Mouse (Mus musculus) embryonic facial prominence, embryonic 15.5 days (tissue): ENCODE results near the gene Fam219b. TPM values are rescaled to one million over a fixed set of nuclear protein-coding genes. Genes with fewer than 3 reads are reported as not detected.

Experiments
- ATAC-seq: fragments of 200-750 bp; cut with Nextera tagmentation; 2 replicates; pipeline ENCODE4 v1.8.0; 2017; ENCODE audit warnings: low read depth, moderate TSS enrichment; ENCODE audit not compliant: insufficient number of reproducible peaks, low FRiP score, low TSS enrichment
- H3K27ac ChIP-seq: fragments of 300-500 bp; sonication (generic); replicated peaks from 2 replicates; pipeline ENCODE4 v1.5.1; 2015; ENCODE audit warnings: mild to moderate bottlenecking, inconsistent platforms
- H3K27me3 ChIP-seq: fragments of 300-500 bp; sonication (generic); 2 replicates; pipeline ENCODE4 v1.6.1; 2015; ENCODE audit warnings: inconsistent platforms
- H3K36me3 ChIP-seq: fragments of 300-500 bp; sonication (generic); 2 replicates; pipeline ENCODE4 v1.6.1; 2015; ENCODE audit warnings: mild to moderate bottlenecking, inconsistent platforms
- H3K4me1 ChIP-seq: fragments of 300-500 bp; sonication (generic); 2 replicates; pipeline ENCODE4 v1.6.1; 2015; ENCODE audit warnings: inconsistent platforms
- H3K4me2 ChIP-seq: fragments of 300-500 bp; sonication (generic); replicated peaks from 2 replicates; pipeline ENCODE4 v1.6.1; 2015; ENCODE audit warnings: mild to moderate bottlenecking, inconsistent platforms
- H3K4me3 ChIP-seq: fragments of 300-500 bp; sonication (generic); replicated peaks from 2 replicates; pipeline ENCODE4 v1.5.1; 2015; ENCODE audit warnings: mild to moderate bottlenecking, inconsistent platforms
- H3K9ac ChIP-seq: fragments of 300-500 bp; sonication (generic); 2 replicates; pipeline ENCODE4 v1.6.1; 2015; ENCODE audit warnings: inconsistent platforms
- H3K9me3 ChIP-seq: fragments of 300-500 bp; sonication (generic); replicated peaks from 2 replicates; pipeline ENCODE4 v1.6.1; 2016; ENCODE audit warnings: inconsistent platforms
- WGBS: fragments of 180-500 bp; shearing (Covaris S2); methylation state at CpG from one replicate; pipeline ENCODE4 v1.1.7; 2015; 5-methylcytosine and 5-hydroxymethylcytosine counted together
- polyA plus RNA-seq: library from polyadenylated mRNA; unstranded; fragments of >200 nt; fragmentation: Nextera tagmentation; extraction: Ambion mirVana; gene quantifications from 2 replicates; pipeline ENCODE4 v1.2.1, GENCODE M21; 2015

The Fam219b gene
- polyA plus RNA-seq, 1 experiment from 2014 or later: 27.3 TPM

DNA sequence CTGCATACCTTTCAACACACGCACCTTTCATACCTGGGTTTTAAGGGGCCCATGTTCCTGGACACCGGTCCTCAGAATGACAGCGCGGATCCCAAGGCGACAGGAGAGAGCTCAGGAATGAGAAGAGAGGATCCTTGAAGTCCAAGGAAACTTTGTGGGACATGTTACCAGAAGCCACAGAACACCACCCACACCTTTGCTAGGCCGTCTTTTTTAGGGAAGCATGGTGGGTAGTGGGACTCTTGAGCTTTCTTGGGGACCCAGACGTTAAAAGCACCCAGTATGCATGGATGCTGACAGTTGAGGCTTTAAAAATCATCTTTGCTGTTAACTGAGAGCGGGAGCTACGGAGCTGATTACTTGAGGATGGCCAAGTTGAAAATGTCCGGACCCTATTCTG lies 32.4 kb upstream of the Fam219b start:
- Histone ChIP-seq H3K9me3 (no peaks in the 10 kb centered on the region), H3K27ac (no peak overlapping the region), H3K4me3 (peak overlapping the region; percentile 45), H3K4me1 (peaks cover 35% of the 10 kb centered on the region), H3K4me2 (no peak overlapping the region), H3K27me3 (peaks cover 67% of the 10 kb centered on the region), H3K36me3 (no peaks in the 10 kb centered on the region), H3K9ac (no peak overlapping the region)
- 46% methylated on average over 10 of the region's 10 CpGs for WGBS
- ATAC-seq: no peak

GRCm38 (mm10) chr9:57505700-57506099 lies 31.6 kb upstream of the Fam219b start:
- no peak for ATAC-seq
- Histone ChIP-seq H3K4me1 (peaks cover 35% of the 10 kb centered on the region), H3K36me3 (no peaks in the 10 kb centered on the region), H3K27me3 (peaks cover 59% of the 10 kb centered on the region), H3K9me3 (no peaks in the 10 kb centered on the region), H3K4me3 (no peak overlapping the region), H3K4me2 (no peak overlapping the region), H3K27ac (no peak overlapping the region), H3K9ac (no peak overlapping the region)
- WGBS: 9% methylated on average over 8 of the region's 8 CpGs

GRCm38 (mm10) chr9:57510577-57510976 lies 26.8 kb upstream of the Fam219b start:
- Histone ChIP-seq H3K4me2 (no peak overlapping the region), H3K9ac (no peak overlapping the region), H3K27ac (no peak overlapping the region), H3K36me3 (no peaks in the 10 kb centered on the region), H3K9me3 (no peaks in the 10 kb centered on the region), H3K27me3 (peaks cover 10% of the 10 kb centered on the region), H3K4me3 (no peak overlapping the region), H3K4me1 (0 out of 2 replicates have a peak, but pooled peaks cover 4% of the 10 kb centered on the region)
- no peak for ATAC-seq
- 61% methylated on average over 2 of the region's 2 CpGs for WGBS

DNA sequence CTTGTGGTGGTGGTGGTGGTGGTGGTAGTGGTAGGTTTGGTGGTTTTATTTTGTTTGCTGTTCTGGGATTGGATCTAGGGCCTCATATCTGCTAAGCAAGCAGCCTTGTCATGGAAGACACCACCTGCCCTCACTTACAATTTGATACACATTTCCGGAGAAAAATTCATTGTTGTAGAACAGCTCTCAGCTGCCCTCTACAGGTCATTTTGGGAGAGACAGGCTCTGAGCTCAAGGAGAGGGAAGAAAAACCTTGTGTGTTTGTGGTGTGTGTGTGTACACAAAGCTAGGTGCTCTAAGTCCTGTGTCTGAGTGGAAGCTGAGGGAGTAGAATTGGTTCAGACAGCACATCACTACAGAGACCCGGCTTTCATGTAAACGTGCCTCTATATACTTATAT lies 20.2 kb upstream of the Fam219b start:
- Histone ChIP-seq H3K4me3 (no peak overlapping the region), H3K27me3 (no peaks in the 10 kb centered on the region), H3K27ac (no peak overlapping the region), H3K4me2 (no peak overlapping the region), H3K4me1 (peaks cover 3% of the 10 kb centered on the region), H3K9me3 (no peaks in the 10 kb centered on the region), H3K9ac (no peak overlapping the region), H3K36me3 (no peaks in the 10 kb centered on the region)
- ATAC-seq: no peak
- WGBS: 6% methylated on average over 3 of the region's 3 CpGs

GRCm38 (mm10) chr9:57520375-57521055 lies 16.8 kb upstream of the Fam219b start:
- no peak; the same call in 1 of the 2 replicates for ATAC-seq
- H3K27ac ChIP-seq: peak overlapping the region; percentile 45; the same call in 1 of the 2 replicates
- 22% methylated on average over 16 of the region's 16 CpGs for WGBS
- peak overlapping the region; percentile 80 for H3K4me3 ChIP-seq
- peak overlapping the region; percentile 88; the same call in 1 of the 2 replicates for H3K9ac ChIP-seq
- no peaks in the 10 kb centered on the region for H3K9me3 ChIP-seq
- peak overlapping the region; percentile 69 for H3K4me2 ChIP-seq
- peaks cover 18% of the 10 kb centered on the region for H3K4me1 ChIP-seq
- no peaks in the 10 kb centered on the region for H3K36me3 ChIP-seq
- no peaks in the 10 kb centered on the region for H3K27me3 ChIP-seq

GRCm38 (mm10) chr9:57521056-57521911 lies 16.0 kb upstream of the Fam219b start, which contains the start of gene Cox5a:
Gene Cox5a, plus strand, starts transcription at chr9:57521274.
- ATAC-seq: peak; percentile 97
- Histone ChIP-seq H3K4me3 (peak within 1 kb of the TSS; percentile 80), H3K4me1 (peaks cover 18% of the 10 kb centered on the region), H3K27me3 (no peaks in the 10 kb centered on the region), H3K27ac (peak within 1 kb of the TSS; percentile 86), H3K9me3 (no peaks in the 10 kb centered on the region), H3K9ac (peak within 1 kb of the TSS; percentile 88), H3K4me2 (peak within 1 kb of the TSS; percentile 69), H3K36me3 (no peaks in the 10 kb centered on the region)
- WGBS: under 1% methylated on average over 95 of the region's 95 CpGs

- peaks cover 18% of the 10 kb centered on the region for H3K4me1 ChIP-seq
- peak overlapping the region; percentile 80 for H3K4me3 ChIP-seq
- WGBS: 36% methylated on average over 7 of the region's 7 CpGs
- no peaks in the 10 kb centered on the region for H3K27me3 ChIP-seq
- H3K27ac ChIP-seq: 0 out of 2 replicates have a peak overlapping the region, but pooled peaks have one; percentile 86
- no peaks in the 10 kb centered on the region for H3K36me3 ChIP-seq
- no peak for ATAC-seq
- no peaks in the 10 kb centered on the region for H3K9me3 ChIP-seq
- H3K4me2 ChIP-seq: peak overlapping the region; percentile 69
- H3K9ac ChIP-seq: peak overlapping the region; percentile 88; the same call in 1 of the 2 replicates
Measured at GRCm38 (mm10) chr9:57522114-57522860, 15.0 kb upstream of the Fam219b start.

GRCm38 (mm10) chr9:57522861-57523246 lies 14.5 kb upstream of the Fam219b start:
- H3K4me1 ChIP-seq: peaks cover 18% of the 10 kb centered on the region
- no peak overlapping the region for H3K4me2 ChIP-seq
- H3K27ac ChIP-seq: no peak overlapping the region
- no peak for ATAC-seq
- 75% methylated on average over 4 of the region's 4 CpGs for WGBS
- H3K9ac ChIP-seq: no peak overlapping the region
- H3K9me3 ChIP-seq: no peaks in the 10 kb centered on the region
- no peaks in the 10 kb centered on the region for H3K36me3 ChIP-seq
- H3K4me3 ChIP-seq: no peak overlapping the region; the same call in 1 of the 2 replicates
- no peaks in the 10 kb centered on the region for H3K27me3 ChIP-seq

GRCm38 (mm10) chr9:57523754-57524153 lies 13.6 kb upstream of the Fam219b start:
- WGBS: 76% methylated on average over 1 of the region's 1 CpGs
- Histone ChIP-seq H3K4me2 (no peak overlapping the region), H3K27me3 (no peaks in the 10 kb centered on the region), H3K4me3 (no peak overlapping the region), H3K4me1 (peaks cover 18% of the 10 kb centered on the region), H3K36me3 (0 out of 2 replicates have a peak, but pooled peaks cover 2% of the 10 kb centered on the region), H3K9ac (no peak overlapping the region), H3K9me3 (no peaks in the 10 kb centered on the region), H3K27ac (no peak overlapping the region)
- ATAC-seq: no peak

GRCm38 (mm10) chr9:57524439-57524838 lies 12.9 kb upstream of the Fam219b start:
- no peak for ATAC-seq
- Histone ChIP-seq H3K4me1 (peaks cover 18% of the 10 kb centered on the region), H3K9ac (no peak overlapping the region), H3K36me3 (0 out of 2 replicates have a peak, but pooled peaks cover 3% of the 10 kb centered on the region), H3K4me2 (no peak overlapping the region), H3K9me3 (no peaks in the 10 kb centered on the region), H3K27me3 (no peaks in the 10 kb centered on the region), H3K4me3 (no peak overlapping the region), H3K27ac (no peak overlapping the region)

DNA sequence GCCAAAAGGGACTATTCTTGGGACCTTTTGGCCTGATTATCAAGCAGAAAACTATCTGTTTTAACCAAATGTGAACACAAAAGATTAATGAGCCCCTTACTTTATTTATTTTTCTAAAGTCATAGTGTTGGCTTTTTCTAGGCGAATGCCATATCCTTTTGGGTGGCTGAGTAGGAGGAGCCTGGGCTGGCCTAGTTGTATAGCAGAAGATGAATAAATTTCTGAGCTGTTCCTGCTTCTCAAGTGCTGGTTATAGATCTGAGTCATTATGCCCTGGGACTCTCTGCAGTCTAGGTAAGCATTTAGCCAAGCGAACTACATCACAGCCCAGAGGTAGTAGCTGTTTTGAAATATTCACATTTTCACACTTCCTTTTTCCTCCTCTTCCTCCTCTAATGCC lies 11.8 kb upstream of the Fam219b start:
- Histone ChIP-seq H3K4me1 (peaks cover 18% of the 10 kb centered on the region), H3K9me3 (no peaks in the 10 kb centered on the region), H3K27me3 (no peaks in the 10 kb centered on the region), H3K36me3 (peaks cover 10% of the 10 kb centered on the region), H3K4me2 (no peak overlapping the region), H3K4me3 (no peak overlapping the region), H3K27ac (no peak overlapping the region), H3K9ac (no peak overlapping the region)
- 86% methylated on average over 2 of the region's 2 CpGs for WGBS
- ATAC-seq: no peak
